Mouse (Mus musculus): ENCODE measurements at regions not wholly inside any gene's neighbourhood (a gene's known extent, or its start where the extent isn't known, plus 50 kb on each side); places are given as distances from the start of the nearest gene placed in this dataset.

- H3K9me3 ChIP-seq (ENCODE audit: control insufficient read depth, low read length) = no peaks in the 10 kb centered on the region
- H3K9ac ChIP-seq (replicated peaks; ENCODE audit: low read depth, low read length) = no peak overlapping the region
- 91% methylated on average over 5 of the region's 5 CpGs for WGBS
- H3K27ac ChIP-seq (ENCODE audit: low read length) = no peak overlapping the region
- no peak overlapping the region for H3K4me3 ChIP-seq (replicated peaks; ENCODE audit: low read length)
- no peak overlapping the region for H3K4me2 ChIP-seq (ENCODE audit: low read length)
- no peaks in the 10 kb centered on the region for H3K27me3 ChIP-seq (replicated peaks; ENCODE audit: control insufficient read depth, insufficient read depth, low read length)
- peaks cover 39% of the 10 kb centered on the region for H3K4me1 ChIP-seq (replicated peaks; ENCODE audit: control insufficient read depth, insufficient read depth, low read length)
- H3K36me3 ChIP-seq (ENCODE audit: control insufficient read depth, insufficient read depth) = no peaks in the 10 kb centered on the region
- no peak for ATAC-seq
These were observed 71.2 kb downstream of the Rpusd4 start for GRCm38 (mm10) chr9:35338858-35339257.

GRCm38 (mm10) chr9:35339492-35340262, 72.0 kb downstream of the Rpusd4 start:
- H3K4me2 ChIP-seq (ENCODE audit: low read length) = no peak overlapping the region
- no peak overlapping the region for H3K27ac ChIP-seq (ENCODE audit: low read length)
- H3K9ac ChIP-seq (replicated peaks; ENCODE audit: low read depth, low read length) = no peak overlapping the region
- peaks cover 35% of the 10 kb centered on the region for H3K4me1 ChIP-seq (replicated peaks; ENCODE audit: control insufficient read depth, insufficient read depth, low read length)
- H3K36me3 ChIP-seq (ENCODE audit: control insufficient read depth, insufficient read depth) = no peaks in the 10 kb centered on the region
- no peaks in the 10 kb centered on the region for H3K27me3 ChIP-seq (replicated peaks; ENCODE audit: control insufficient read depth, insufficient read depth, low read length)
- whole genome bisulfite sequencing = 77% methylated on average over 10 of the region's 10 CpGs
- H3K9me3 ChIP-seq (ENCODE audit: control insufficient read depth, low read length) = no peaks in the 10 kb centered on the region
- no peak for ATAC-seq
- H3K4me3 ChIP-seq (replicated peaks; ENCODE audit: low read length) = no peak overlapping the region

- H3K9me3 ChIP-seq (ENCODE audit: control insufficient read depth, low read length) = no peaks in the 10 kb centered on the region
- no peak overlapping the region for H3K4me2 ChIP-seq (ENCODE audit: low read length)
- 94% methylated on average over 4 of the region's 4 CpGs for WGBS
- H3K9ac ChIP-seq (replicated peaks; ENCODE audit: low read depth, low read length) = no peak overlapping the region
- no peak overlapping the region for H3K27ac ChIP-seq (ENCODE audit: low read length)
- H3K4me1 ChIP-seq (replicated peaks; ENCODE audit: control insufficient read depth, insufficient read depth, low read length) = peaks cover 30% of the 10 kb centered on the region
- no peaks in the 10 kb centered on the region for H3K36me3 ChIP-seq (ENCODE audit: control insufficient read depth, insufficient read depth)
- no peak overlapping the region for H3K4me3 ChIP-seq (replicated peaks; ENCODE audit: low read length)
- no peaks in the 10 kb centered on the region for H3K27me3 ChIP-seq (replicated peaks; ENCODE audit: control insufficient read depth, insufficient read depth, low read length)
- no peak for ATAC-seq
These were observed 72.6 kb downstream of the Rpusd4 start for GRCm38 (mm10) chr9:35340263-35340573.

GRCm38 (mm10) chr9:35340811-35341210, 73.1 kb downstream of the Rpusd4 start:
- H3K27ac ChIP-seq (ENCODE audit: low read length) = no peak overlapping the region
- no peak for ATAC-seq
- no peaks in the 10 kb centered on the region for H3K36me3 ChIP-seq (ENCODE audit: control insufficient read depth, insufficient read depth)
- H3K4me3 ChIP-seq (replicated peaks; ENCODE audit: low read length) = no peak overlapping the region
- peaks cover 24% of the 10 kb centered on the region for H3K4me1 ChIP-seq (replicated peaks; ENCODE audit: control insufficient read depth, insufficient read depth, low read length)
- H3K9ac ChIP-seq (replicated peaks; ENCODE audit: low read depth, low read length) = no peak overlapping the region
- 23% methylated on average over 3 of the region's 3 CpGs for WGBS
- H3K4me2 ChIP-seq (ENCODE audit: low read length) = no peak overlapping the region
- no peaks in the 10 kb centered on the region for H3K9me3 ChIP-seq (ENCODE audit: control insufficient read depth, low read length)
- no peaks in the 10 kb centered on the region for H3K27me3 ChIP-seq (replicated peaks; ENCODE audit: control insufficient read depth, insufficient read depth, low read length)

GRCm38 (mm10) chr9:35341386-35341785, 73.7 kb downstream of the Rpusd4 start:
- Histone ChIP-seq H3K27me3 (replicated peaks; ENCODE audit: control insufficient read depth, insufficient read depth, low read length) (no peaks in the 10 kb centered on the region), H3K36me3 (ENCODE audit: control insufficient read depth, insufficient read depth) (no peaks in the 10 kb centered on the region), H3K27ac (ENCODE audit: low read length) (no peak overlapping the region), H3K4me2 (ENCODE audit: low read length) (no peak overlapping the region), H3K9ac (replicated peaks; ENCODE audit: low read depth, low read length) (no peak overlapping the region), H3K4me1 (replicated peaks; ENCODE audit: control insufficient read depth, insufficient read depth, low read length) (peaks cover 19% of the 10 kb centered on the region), H3K4me3 (replicated peaks; ENCODE audit: low read length) (no peak overlapping the region), H3K9me3 (ENCODE audit: control insufficient read depth, low read length) (no peaks in the 10 kb centered on the region)
- no peak for ATAC-seq
- 61% methylated on average over 5 of the region's 5 CpGs for WGBS

GRCm38 (mm10) chr9:35342436-35342835, 74.8 kb downstream of the Rpusd4 start:
- H3K4me3 ChIP-seq (replicated peaks; ENCODE audit: low read length) = no peak overlapping the region
- no peak overlapping the region for H3K9ac ChIP-seq (replicated peaks; ENCODE audit: low read depth, low read length)
- ATAC-seq = no peak
- H3K4me1 ChIP-seq (replicated peaks; ENCODE audit: control insufficient read depth, insufficient read depth, low read length) = peaks cover 13% of the 10 kb centered on the region
- H3K4me2 ChIP-seq (ENCODE audit: low read length) = no peak overlapping the region
- 44% methylated on average over 2 of the region's 2 CpGs for WGBS
- no peak overlapping the region for H3K27ac ChIP-seq (ENCODE audit: low read length)
- no peaks in the 10 kb centered on the region for H3K27me3 ChIP-seq (replicated peaks; ENCODE audit: control insufficient read depth, insufficient read depth, low read length)
- H3K36me3 ChIP-seq (ENCODE audit: control insufficient read depth, insufficient read depth) = no peaks in the 10 kb centered on the region
- no peaks in the 10 kb centered on the region for H3K9me3 ChIP-seq (ENCODE audit: control insufficient read depth, low read length)

- Histone ChIP-seq H3K4me2 (ENCODE audit: low read length) (no peak overlapping the region), H3K4me1 (replicated peaks; ENCODE audit: control insufficient read depth, insufficient read depth, low read length) (peaks cover 13% of the 10 kb centered on the region), H3K27me3 (replicated peaks; ENCODE audit: control insufficient read depth, insufficient read depth, low read length) (no peaks in the 10 kb centered on the region), H3K27ac (ENCODE audit: low read length) (no peak overlapping the region), H3K9ac (replicated peaks; ENCODE audit: low read depth, low read length) (no peak overlapping the region), H3K36me3 (ENCODE audit: control insufficient read depth, insufficient read depth) (no peaks in the 10 kb centered on the region), H3K9me3 (ENCODE audit: control insufficient read depth, low read length) (no peaks in the 10 kb centered on the region), H3K4me3 (replicated peaks; ENCODE audit: low read length) (no peak overlapping the region)
- ATAC-seq = no peak
These were observed 75.7 kb downstream of the Rpusd4 start for GRCm38 (mm10) chr9:35343336-35343735.

GRCm38 (mm10) chr9:35344374-35344773, 76.6 kb upstream of the Cdon start:
- no peak overlapping the region for H3K9ac ChIP-seq (replicated peaks; ENCODE audit: low read depth, low read length)
- no peaks in the 10 kb centered on the region for H3K9me3 ChIP-seq (ENCODE audit: control insufficient read depth, low read length)
- H3K4me3 ChIP-seq (replicated peaks; ENCODE audit: low read length) = no peak overlapping the region
- peaks cover 13% of the 10 kb centered on the region for H3K4me1 ChIP-seq (replicated peaks; ENCODE audit: control insufficient read depth, insufficient read depth, low read length)
- H3K27ac ChIP-seq (ENCODE audit: low read length) = no peak overlapping the region
- 47% methylated on average over 6 of the region's 6 CpGs for WGBS
- no peak for ATAC-seq
- H3K27me3 ChIP-seq (replicated peaks; ENCODE audit: control insufficient read depth, insufficient read depth, low read length) = no peaks in the 10 kb centered on the region
- no peaks in the 10 kb centered on the region for H3K36me3 ChIP-seq (ENCODE audit: control insufficient read depth, insufficient read depth)
- no peak overlapping the region for H3K4me2 ChIP-seq (ENCODE audit: low read length)

- Histone ChIP-seq H3K9ac (replicated peaks; ENCODE audit: low read depth, low read length) (no peak overlapping the region), H3K4me1 (replicated peaks; ENCODE audit: control insufficient read depth, insufficient read depth, low read length) (peaks cover 9% of the 10 kb centered on the region), H3K27ac (ENCODE audit: low read length) (no peak overlapping the region), H3K4me2 (ENCODE audit: low read length) (no peak overlapping the region), H3K9me3 (ENCODE audit: control insufficient read depth, low read length) (no peaks in the 10 kb centered on the region), H3K27me3 (replicated peaks; ENCODE audit: control insufficient read depth, insufficient read depth, low read length) (no peaks in the 10 kb centered on the region), H3K36me3 (ENCODE audit: control insufficient read depth, insufficient read depth) (no peaks in the 10 kb centered on the region), H3K4me3 (replicated peaks; ENCODE audit: low read length) (no peak overlapping the region)
- WGBS = 66% methylated on average over 5 of the region's 5 CpGs
- ATAC-seq = no peak
These were observed 74.5 kb upstream of the Cdon start for GRCm38 (mm10) chr9:35346378-35346777.

- 89% methylated on average over 2 of the region's 2 CpGs for WGBS
- H3K9me3 ChIP-seq (ENCODE audit: control insufficient read depth, low read length) = no peaks in the 10 kb centered on the region
- no peak overlapping the region for H3K9ac ChIP-seq (replicated peaks; ENCODE audit: low read depth, low read length)
- no peak overlapping the region for H3K27ac ChIP-seq (ENCODE audit: low read length)
- H3K4me2 ChIP-seq (ENCODE audit: low read length) = no peak overlapping the region
- peaks cover 7% of the 10 kb centered on the region for H3K4me1 ChIP-seq (replicated peaks; ENCODE audit: control insufficient read depth, insufficient read depth, low read length)
- no peak overlapping the region for H3K4me3 ChIP-seq (replicated peaks; ENCODE audit: low read length)
- H3K27me3 ChIP-seq (replicated peaks; ENCODE audit: control insufficient read depth, insufficient read depth, low read length) = no peaks in the 10 kb centered on the region
- no peak for ATAC-seq
- H3K36me3 ChIP-seq (ENCODE audit: control insufficient read depth, insufficient read depth) = no peaks in the 10 kb centered on the region
These were observed 70.8 kb upstream of the Cdon start for GRCm38 (mm10) chr9:35350046-35350552.
